Mouse (Mus musculus): Measurements from ENCODE around the gene Cenpe. TPM values are rescaled to one million over a fixed set of nuclear protein-coding genes. Genes with fewer than 3 reads are reported as not detected.

The Cenpe gene
- total and polyA plus RNA-seq, 3 experiments, result 19.5 to 119 (median 26.4) TPM

- peaks cover 0 to 11% of the 10 kb centered on the region in 2 experiments; a peak in 2 of 4 replicates for H3K4me1 ChIP-seq (ENCODE audit: control insufficient read depth in 1 of 2, insufficient read depth in 2 of 2, low read length in 2 of 2)
- peaks cover 0 to 8% of the 10 kb centered on the region in 2 experiments; a peak in 2 of 4 replicates for H3K36me3 ChIP-seq (ENCODE audit: control insufficient read depth in 1 of 2, insufficient read depth in 2 of 2, low read length in 2 of 2)
- H3K27me3 ChIP-seq (ENCODE audit: control insufficient read depth in 1 of 2, insufficient read depth in 2 of 2, low read length in 2 of 2), result no peaks in the 10 kb centered on the region; a peak in 2 of 4 replicates
- H3K79me2 ChIP-seq (ENCODE audit: control insufficient read depth, insufficient read depth, low read length, poor library complexity), result no peaks in the 10 kb centered on the region
- no peaks in the 10 kb centered on the region for H3K9me3 ChIP-seq (replicated peaks; ENCODE audit: insufficient read depth, low read length)
- peak within 1 kb of the TSS; percentile 59 for H3K9ac ChIP-seq (ENCODE audit: control insufficient read depth, low read depth, low read length, poor library complexity, severe bottlenecking)
- H3K4me3 ChIP-seq (ENCODE audit: control insufficient read depth in 1 of 2, insufficient read depth in 1 of 2, low read depth in 2 of 2, low read length in 2 of 2), result peak within 1 kb of the TSS; percentile 60 to 62
- no peak within 1 kb of the TSS for H3K27ac ChIP-seq (ENCODE audit: control insufficient read depth, low read depth, low read length)
- peak; percentile 84 for DNase-seq (ENCODE audit: low read depth, low spot score)
- no peak for TF ChIP-seq MAFK (IDR thresholded peaks at IDR 0.05; ENCODE audit: borderline replicate concordance, low read depth, low read length)
- TF ChIP-seq CHD1 (IDR thresholded peaks at IDR 0.05; ENCODE audit: low read depth, low read length), result no peak
- TF ChIP-seq JUND (IDR thresholded peaks at IDR 0.05; ENCODE audit: low read depth, low read length), result no peak
- no peak for TF ChIP-seq ELF1 (IDR thresholded peaks at IDR 0.05; ENCODE audit: low read depth, low read length)
- peak in 1 of 2 experiments; percentile 36; a peak in 1 of 4 replicates for TF ChIP-seq POLR2A (IDR thresholded peaks at IDR 0.05; ENCODE audit: control insufficient read depth in 1 of 2, insufficient read depth in 1 of 2, low read depth in 1 of 2, low read length in 2 of 2, poor library complexity in 1 of 2)
- TF ChIP-seq MAZ (IDR thresholded peaks at IDR 0.05; ENCODE audit: low read depth, low read length), result peak; percentile 40; the same call in 1 of the 2 replicates
- TF ChIP-seq NRF1 (IDR thresholded peaks at IDR 0.05; ENCODE audit: insufficient read depth, low read depth, low read length, poor library complexity, severe bottlenecking), result peak; percentile 57
- no peak for TF ChIP-seq BHLHE40 (IDR thresholded peaks at IDR 0.05; ENCODE audit: borderline replicate concordance, low read depth, low read length)
- 0 out of 2 replicates have a peak, but pooled peaks have one; percentile 37 for TF ChIP-seq HCFC1 (IDR thresholded peaks at IDR 0.05; ENCODE audit: low read depth, low read length)
- TF ChIP-seq E2F4 (IDR thresholded peaks at IDR 0.05; ENCODE audit: borderline replicate concordance, low read depth, low read length), result no peak
- TF ChIP-seq MXI1 (IDR thresholded peaks at IDR 0.05; ENCODE audit: low read depth, low read length), result 0 out of 2 replicates have a peak, but pooled peaks have one; percentile 15
Measured at GRCm38 (mm10) chr3:135307411-135308259, 95.3 kb downstream of the Cenpe start, which contains the start of gene Slc9b2. TSS of gene Slc9b2 (plus strand) at chr3:135307700.

DNA sequence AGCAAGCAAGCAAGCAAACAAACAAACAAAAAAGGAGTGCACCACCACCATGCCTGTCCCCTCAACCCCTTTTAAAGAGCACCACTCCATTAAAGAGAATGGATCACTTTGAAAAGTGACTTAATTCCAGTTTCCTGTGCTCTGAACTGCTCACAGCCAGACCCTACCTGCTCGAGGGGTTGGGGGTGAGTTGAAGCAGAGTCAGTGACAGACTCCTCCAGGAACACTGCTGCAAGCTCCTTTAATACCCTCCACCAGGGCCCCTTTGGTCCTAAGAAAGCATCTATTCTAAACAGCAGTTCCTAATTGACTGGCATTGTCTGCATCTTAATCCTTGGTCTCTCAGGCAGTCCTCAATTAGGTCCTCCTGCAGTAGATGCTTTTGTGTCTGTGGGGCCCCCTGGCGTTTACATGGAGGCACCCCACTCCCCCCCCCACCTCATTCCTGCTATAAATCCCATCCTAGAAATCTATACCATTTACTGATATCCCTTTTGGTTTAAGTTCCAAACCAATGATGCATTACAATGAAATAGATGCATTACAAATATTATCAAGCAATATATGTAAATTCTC, 100.7 kb downstream of the Cenpe start:
- peaks cover 0 to 7% of the 10 kb centered on the region in 2 experiments; a peak in 2 of 4 replicates for H3K36me3 ChIP-seq (ENCODE audit: control insufficient read depth in 1 of 2, insufficient read depth in 2 of 2, low read length in 2 of 2)
- no peak overlapping the region for H3K27ac ChIP-seq (ENCODE audit: control insufficient read depth, low read depth, low read length)
- H3K9me3 ChIP-seq (replicated peaks; ENCODE audit: insufficient read depth, low read length), result no peaks in the 10 kb centered on the region
- no peak overlapping the region for H3K9ac ChIP-seq (ENCODE audit: control insufficient read depth, low read depth, low read length, poor library complexity, severe bottlenecking)
- H3K79me2 ChIP-seq (ENCODE audit: control insufficient read depth, insufficient read depth, low read length, poor library complexity), result no peaks in the 10 kb centered on the region
- no peak for DNase-seq (ENCODE audit: low read depth, low spot score)
- no peaks in the 10 kb centered on the region for H3K27me3 ChIP-seq (ENCODE audit: control insufficient read depth in 1 of 2, insufficient read depth in 2 of 2, low read length in 2 of 2)
- H3K4me1 ChIP-seq (ENCODE audit: control insufficient read depth in 1 of 2, insufficient read depth in 2 of 2, low read length in 2 of 2), result peaks cover 0 to 5% of the 10 kb centered on the region in 2 experiments; a peak in 2 of 4 replicates
- no peak for TF ChIP-seq HCFC1 (IDR thresholded peaks at IDR 0.05; ENCODE audit: low read depth, low read length)
- TF ChIP-seq SMC3 (IDR thresholded peaks at IDR 0.05; ENCODE audit: low read depth, low read length), result peak; percentile 28; the same call in 1 of the 2 replicates
- peak in 2 of 3 experiments; percentile 19 to 30; a peak in 3 of 6 replicates for TF ChIP-seq CTCF (IDR thresholded peaks at IDR 0.05 in 2 of 3, conservative IDR thresholded peaks at IDR 0.05 in 1 of 3; ENCODE audit: control insufficient read depth in 1 of 3, insufficient read depth in 1 of 3, low read depth in 2 of 3, low read length in 3 of 3, poor library complexity in 1 of 3, severe bottlenecking in 1 of 3)
- no peak overlapping the region for H3K4me3 ChIP-seq (ENCODE audit: control insufficient read depth in 1 of 2, insufficient read depth in 1 of 2, low read depth in 2 of 2, low read length in 2 of 2)
